Mouse (Mus musculus) small intestine, adult 2 months (tissue): ENCODE results near the gene R3hdm2.

Experiments used
- CTCF ChIP-seq: fragments of 200-500 bp; IDR thresholded peaks from 2 replicates; pipeline ENCODE4 v1.5.1; 2012; ENCODE audit warnings: low read depth, mild to moderate bottlenecking, control low read depth, inconsistent platforms, low read length, moderate library complexity, mixed read lengths; ENCODE audit not compliant: insufficient replicate concordance, insufficient read length; ENCODE audit errors: extremely low read depth
- POLR2A ChIP-seq: fragments of 200-500 bp; IDR thresholded peaks from 2 replicates; pipeline ENCODE4 v1.6.1; 2012; ENCODE audit warnings: low read depth, mild to moderate bottlenecking, control low read depth, inconsistent platforms, low read length, moderate library complexity

- TF ChIP-seq POLR2A (no peak), CTCF (no peak)
Observed at GRCm38 (mm10) chr10:127516576-127517260, 136.6 kb downstream of the R3hdm2 start.
